ENCODE assay signal across 22 mouse cellular contexts in the genomic region with DNA sequence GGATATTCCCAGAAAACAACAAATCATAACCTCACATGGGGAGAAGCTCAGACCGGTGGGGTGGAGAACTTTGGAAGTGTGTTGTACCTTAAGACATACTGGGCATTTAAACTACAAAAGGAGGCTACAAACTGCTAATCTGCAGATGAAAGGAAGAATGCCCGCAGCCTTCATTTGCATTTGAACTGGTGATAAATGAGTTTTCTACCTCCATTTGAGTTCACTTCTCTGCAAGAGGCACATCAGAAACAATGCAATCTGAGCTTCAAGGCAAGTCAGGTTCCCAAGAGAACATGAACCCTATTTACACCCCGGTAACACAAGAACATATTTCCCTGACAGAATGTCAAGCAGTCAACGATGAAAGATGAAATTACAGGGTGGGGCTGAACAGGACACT. TPM values are rescaled to one million over a fixed set of nuclear protein-coding genes. Genes with fewer than 3 reads are reported as not detected.
DNase-seq lines count a peak whose midpoint lies in the region; ATAC-seq and TF ChIP-seq lines count a peak whose summit lies in the region.
"Had no signal": no experiment of that assay in that cellular context is flagged by ENCODE, and none has a peak within 500 bp of the region (broad histone marks: within the 10 kb centered on the region; RNA-seq: fewer than 3 reads in every experiment).

No protein-coding gene starts in this region.

- DNase-seq in midbrain, embryonic 10.5 days (ENCODE audit: low spot score) = no peak
- DNase-seq in midbrain, postnatal 0 days (ENCODE audit: low spot score) = no peak
- peak; percentile 43 for DNase-seq in embryo, embryonic 10 days (ENCODE audit: low spot score)
- DNase-seq in stomach, postnatal 0 days (ENCODE audit: low spot score) = no peak
- DNase-seq in cerebellum, adult 11-12 months = no peak
- no peak for DNase-seq in thymus, adult 2 months
- DNase-seq: cerebellum, postnatal 36 days; liver, postnatal 0 days; lung, postnatal 4 days; right cerebral cortex, postnatal 25 days had no signal

- TF ChIP-seq POLR2A in thymus, adult 2 months (IDR thresholded peaks at IDR 0.05; ENCODE audit: control insufficient read depth, extremely low read depth, insufficient read depth, low read length, poor library complexity) = no peak

- H3K27me3 ChIP-seq in midbrain, embryonic 10.5 days (ENCODE audit: low read depth, poor library complexity, severe bottlenecking) = no peaks in the 10 kb centered on the region
- no peaks in the 10 kb centered on the region for H3K27me3 ChIP-seq in midbrain, postnatal 0 days (ENCODE audit: insufficient read depth, low read length)
- no peaks in the 10 kb centered on the region for H3K27me3 ChIP-seq in hindbrain, embryonic 16.5 days (replicated peaks; ENCODE audit: control insufficient read depth, insufficient read depth, low read length)
- no peaks in the 10 kb centered on the region for H3K27me3 ChIP-seq in stomach, postnatal 0 days (ENCODE audit: control insufficient read depth, insufficient read depth, low read length)
- H3K27me3 ChIP-seq in thymus, adult 2 months (ENCODE audit: control insufficient read depth, insufficient read depth, low read length) = no peaks in the 10 kb centered on the region
- H3K27me3 ChIP-seq: kidney, embryonic 15.5 days; limb, embryonic 13.5 days had no signal

- peak; percentile 6 for TF ChIP-seq EP300 in stomach, postnatal 0 days (optimal IDR thresholded peaks at IDR 0.05)

- H3K36me3 ChIP-seq in midbrain, embryonic 10.5 days = no peaks in the 10 kb centered on the region
- H3K36me3 ChIP-seq in midbrain, postnatal 0 days (ENCODE audit: insufficient read depth, low read length) = no peaks in the 10 kb centered on the region
- no peaks in the 10 kb centered on the region for H3K36me3 ChIP-seq in hindbrain, embryonic 16.5 days (ENCODE audit: control insufficient read depth, insufficient read depth, low read length)
- H3K36me3 ChIP-seq in stomach, postnatal 0 days (ENCODE audit: control insufficient read depth, insufficient read depth, low read length) = no peaks in the 10 kb centered on the region
- H3K36me3 ChIP-seq in thymus, adult 2 months (ENCODE audit: control insufficient read depth, insufficient read depth, low read length) = no peaks in the 10 kb centered on the region
- H3K36me3 ChIP-seq: kidney, embryonic 15.5 days; limb, embryonic 13.5 days had no signal

- no peak for ATAC-seq in midbrain, postnatal 0 days (ENCODE audit: low FRiP score)
- ATAC-seq in hindbrain, embryonic 16.5 days = no peak
- ATAC-seq in stomach, postnatal 0 days (ENCODE audit: low FRiP score, low TSS enrichment) = no peak
- ATAC-seq: activated CD4-positive, CD25-positive, alpha-beta regulatory T cell, adult 4 months; liver, postnatal 0 days had no signal

- no peak overlapping the region for H3K4me3 ChIP-seq in midbrain, embryonic 10.5 days
- no peak overlapping the region for H3K4me3 ChIP-seq in midbrain, postnatal 0 days (ENCODE audit: low read depth, low read length)
- no peak overlapping the region for H3K4me3 ChIP-seq in hindbrain, embryonic 16.5 days (ENCODE audit: low read length)
- no peak overlapping the region for H3K4me3 ChIP-seq in stomach, postnatal 0 days (ENCODE audit: low read depth, low read length)
- no peak overlapping the region for H3K4me3 ChIP-seq in thymus, adult 2 months (ENCODE audit: control insufficient read depth, insufficient read depth, low read length)
- H3K4me3 ChIP-seq: kidney, embryonic 15.5 days; limb, embryonic 13.5 days had no signal

- H3K9me3 ChIP-seq in midbrain, embryonic 10.5 days (replicated peaks) = no peaks in the 10 kb centered on the region
- H3K9me3 ChIP-seq in midbrain, postnatal 0 days (ENCODE audit: low read length) = no peaks in the 10 kb centered on the region
- no peaks in the 10 kb centered on the region for H3K9me3 ChIP-seq in hindbrain, embryonic 16.5 days (ENCODE audit: control insufficient read depth, low read length)
- H3K9me3 ChIP-seq in stomach, postnatal 0 days (ENCODE audit: control insufficient read depth, low read length) = no peaks in the 10 kb centered on the region
- H3K9me3 ChIP-seq: kidney, embryonic 15.5 days; limb, embryonic 13.5 days had no signal

- no peak overlapping the region for H3K4me2 ChIP-seq in midbrain, postnatal 0 days (ENCODE audit: low read depth, low read length, poor library complexity, severe bottlenecking)
- no peak overlapping the region for H3K4me2 ChIP-seq in hindbrain, embryonic 16.5 days (ENCODE audit: low read length)
- H3K4me2 ChIP-seq in stomach, postnatal 0 days (replicated peaks; ENCODE audit: low read depth) = no peak overlapping the region
- H3K4me2 ChIP-seq: kidney, embryonic 15.5 days; limb, embryonic 13.5 days had no signal

- H3K27ac ChIP-seq in midbrain, embryonic 10.5 days (replicated peaks) = peak overlapping the region; percentile 85
- no peak overlapping the region for H3K27ac ChIP-seq in midbrain, postnatal 0 days (ENCODE audit: low read depth, low read length)
- 0 out of 2 replicates have a peak overlapping the region, but pooled peaks have one; percentile 2 for H3K27ac ChIP-seq in hindbrain, embryonic 16.5 days (ENCODE audit: low read depth, low read length)
- no peak overlapping the region for H3K27ac ChIP-seq in stomach, postnatal 0 days (replicated peaks)
- H3K27ac ChIP-seq in thymus, adult 2 months (ENCODE audit: control insufficient read depth, insufficient read depth, low read length) = no peak overlapping the region
- H3K27ac ChIP-seq: kidney, embryonic 15.5 days; limb, embryonic 13.5 days had no signal

- TF ChIP-seq CTCF in midbrain, postnatal 0 days (IDR thresholded peaks at IDR 0.05) = no peak
- TF ChIP-seq CTCF in stomach, postnatal 0 days (IDR thresholded peaks at IDR 0.05; ENCODE audit: low read depth) = no peak
- TF ChIP-seq CTCF in thymus, adult 2 months (IDR thresholded peaks at IDR 0.05; ENCODE audit: borderline replicate concordance, control insufficient read depth, extremely low read depth, insufficient read depth, low read length, poor library complexity) = no peak

- H3K9ac ChIP-seq in midbrain, postnatal 0 days (replicated peaks; ENCODE audit: low read length, poor library complexity, severe bottlenecking) = no peak overlapping the region
- no peak overlapping the region for H3K9ac ChIP-seq in hindbrain, embryonic 16.5 days (ENCODE audit: low read depth, low read length)
- no peak overlapping the region for H3K9ac ChIP-seq in stomach, postnatal 0 days (ENCODE audit: low read length)
- H3K9ac ChIP-seq: kidney, embryonic 15.5 days; limb, embryonic 13.5 days; liver, postnatal 0 days had no signal

- 4% methylated on average over 4 of the region's 4 CpGs for WGBS in midbrain, embryonic 10.5 days
- 7% methylated on average over 4 of the region's 4 CpGs for WGBS in midbrain, postnatal 0 days
- 3% methylated on average over 4 of the region's 4 CpGs for WGBS in hindbrain, embryonic 16.5 days
- WGBS in stomach, postnatal 0 days = 10% methylated on average over 4 of the region's 4 CpGs
- WGBS in thymus, adult 2 months = 46% methylated on average over 4 of the region's 4 CpGs

- H3K4me1 ChIP-seq in midbrain, embryonic 10.5 days = peaks cover 60% of the 10 kb centered on the region
- H3K4me1 ChIP-seq in midbrain, postnatal 0 days (ENCODE audit: insufficient read depth, low read length) = no peaks in the 10 kb centered on the region
- 0 out of 2 replicates have a peak, but pooled peaks cover 2% of the 10 kb centered on the region for H3K4me1 ChIP-seq in hindbrain, embryonic 16.5 days (ENCODE audit: control insufficient read depth, insufficient read depth, low read depth, low read length)
- no peaks in the 10 kb centered on the region for H3K4me1 ChIP-seq in stomach, postnatal 0 days (replicated peaks; ENCODE audit: control insufficient read depth, insufficient read depth)
- no peaks in the 10 kb centered on the region for H3K4me1 ChIP-seq in thymus, adult 2 months (replicated peaks; ENCODE audit: control insufficient read depth, insufficient read depth, low read length)
- H3K4me1 ChIP-seq: kidney, embryonic 15.5 days; limb, embryonic 13.5 days had no signal

RNA-seq across cellular contexts. Expression of gene Pabpc6, which starts 53.2 kb away (rescaled TPM):
- polyA plus RNA-seq in midbrain, embryonic 10.5 days (2016; fragmentation: Nextera tagmentation; extraction: Ambion mirVana) = not detected in 2 replicates
- total RNA-seq in midbrain, postnatal 0 days (2014; rRNA removed) = not detected in 2 replicates
- not detected in 2 replicates for polyA plus RNA-seq in midbrain, postnatal 0 days (2015; fragmentation: Nextera tagmentation; extraction: Ambion mirVana)
- not detected in 2 replicates for polyA plus RNA-seq in hindbrain, embryonic 16.5 days (2015; fragmentation: Nextera tagmentation; extraction: Ambion mirVana)
- not detected in 2 replicates for polyA plus RNA-seq in stomach, postnatal 0 days (2015; fragmentation: Nextera tagmentation; extraction: Ambion mirVana)
- polyA plus RNA-seq in thymus, adult 2 months (2012; rRNA removed) = 0.05 TPM in 1 of 2 replicates, not detected in the other
- total RNA-seq: adrenal gland, postnatal 36 days; gastrocnemius, adult 8-10 months; heart, adult 18-20 months; layer of hippocampus, adult 8-10 months; MEL had no signal
- polyA plus RNA-seq: activated CD4-positive, CD25-positive, alpha-beta regulatory T cell, adult 4 months; C2C12; heart, postnatal 0 days; intestine, embryonic 14.5 days; kidney, embryonic 15.5 days; limb, embryonic 13.5 days; liver, postnatal 0 days had no signal

Comparison
In these comparisons a context has a peak if more than half of its experiments do, and no peak if none do; other contexts are left out.
1. H3K27ac ChIP-seq: peak in midbrain, embryonic 10.5 days (single experiment) and hindbrain, embryonic 16.5 days (single experiment); none in midbrain, postnatal 0 days (single experiment), stomach, postnatal 0 days (single experiment) and thymus, adult 2 months (single experiment).